Mouse (Mus musculus) heart, embryonic 13.5 days (tissue): ENCODE measurements at regions not wholly inside any gene's neighbourhood (a gene's known extent, or its start where the extent isn't known, plus 50 kb on each side); places are given as distances from the start of the nearest gene placed in this dataset.

ENCODE experiments used
- ATAC-seq: fragments of 200-750 bp; cut with Nextera tagmentation; 2 replicates; pipeline ENCODE4 v1.8.0; 2017; ENCODE audit warnings: moderate TSS enrichment; ENCODE audit not compliant: insufficient number of reproducible peaks, low FRiP score, low TSS enrichment; ENCODE audit errors: extremely low read depth
- H3K27ac ChIP-seq: fragments of 300-500 bp; sonication (generic); replicated peaks from 2 replicates; pipeline ENCODE4 v1.5.1; 2015; ENCODE audit warnings: moderate library complexity, mild to moderate bottlenecking, inconsistent platforms
- H3K27me3 ChIP-seq: fragments of 300-500 bp; sonication (generic); replicated peaks from 2 replicates; pipeline ENCODE4 v1.6.1; 2015; ENCODE audit warnings: mild to moderate bottlenecking, inconsistent platforms
- H3K36me3 ChIP-seq: fragments of 300-500 bp; sonication (generic); 2 replicates; pipeline ENCODE4 v1.6.1; 2015; ENCODE audit warnings: mild to moderate bottlenecking, inconsistent platforms
- H3K4me1 ChIP-seq: fragments of 300-500 bp; sonication (generic); 2 replicates; pipeline ENCODE4 v1.6.1; 2015; ENCODE audit warnings: inconsistent platforms
- H3K4me2 ChIP-seq: fragments of 300-500 bp; sonication (generic); 2 replicates; pipeline ENCODE4 v1.6.1; 2015; ENCODE audit warnings: inconsistent platforms, mild to moderate bottlenecking, moderate library complexity
- H3K4me3 ChIP-seq: fragments of 300-500 bp; sonication (generic); 2 replicates; pipeline ENCODE4 v1.5.1; 2015; ENCODE audit warnings: moderate library complexity, mild to moderate bottlenecking, inconsistent platforms
- H3K9ac ChIP-seq: fragments of 300-500 bp; sonication (generic); 2 replicates; pipeline ENCODE4 v1.6.1; 2015; ENCODE audit warnings: inconsistent platforms, mild to moderate bottlenecking, moderate library complexity
- H3K9me3 ChIP-seq: fragments of 300-500 bp; sonication (generic); 2 replicates; pipeline ENCODE4 v1.6.1; 2016; ENCODE audit warnings: inconsistent platforms
- WGBS: fragments of 180-500 bp; shearing (Covaris S2); methylation state at CpG from one replicate; pipeline ENCODE4 v1.1.7; 2015; ENCODE audit warnings: mixed read lengths; 5-methylcytosine and 5-hydroxymethylcytosine counted together

DNA sequence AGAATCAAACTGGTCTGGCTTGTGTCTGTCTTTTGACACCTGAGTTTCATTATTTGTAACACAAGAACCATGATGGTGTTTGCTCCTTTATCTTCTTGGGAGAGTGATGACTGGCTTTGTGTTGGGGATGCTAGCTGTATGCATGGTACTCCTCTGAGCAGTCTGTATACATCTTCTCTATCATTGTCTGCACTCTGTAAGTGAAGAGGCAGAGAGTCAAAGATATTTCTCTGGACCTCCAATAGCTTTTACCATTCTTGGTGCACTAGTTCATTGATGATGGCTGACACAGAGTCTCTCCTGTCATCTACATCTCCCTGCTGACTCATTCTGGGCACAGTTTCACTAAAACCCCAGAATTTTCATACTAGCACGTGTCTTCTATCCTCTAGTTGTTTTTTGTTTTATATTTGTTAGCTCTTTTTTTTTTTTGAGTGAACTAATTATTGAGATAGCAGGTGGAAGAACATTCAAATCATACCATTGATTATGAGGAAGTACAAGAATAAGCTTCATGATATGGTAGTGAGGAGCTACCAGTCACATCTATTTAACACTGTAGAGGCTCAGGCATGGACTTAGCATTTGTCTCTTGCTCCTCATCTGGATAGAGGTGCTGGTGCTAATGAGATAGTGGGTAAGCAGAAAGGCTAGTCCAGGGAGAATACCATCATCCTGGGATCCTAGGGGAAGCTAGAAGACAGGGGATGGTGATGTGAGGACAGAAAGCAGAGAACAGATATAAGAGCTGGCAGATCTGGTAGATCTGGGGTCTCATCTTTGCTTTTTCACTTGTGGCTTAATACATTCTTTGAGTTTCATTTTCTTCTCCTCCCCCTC lies 1402.9 kb upstream of the A1bg start:
- Histone ChIP-seq H3K9ac (no peak overlapping the region), H3K4me2 (no peak overlapping the region), H3K27ac (no peak overlapping the region), H3K4me3 (no peak overlapping the region), H3K9me3 (no peaks in the 10 kb centered on the region), H3K4me1 (peaks cover 30% of the 10 kb centered on the region), H3K36me3 (no peaks in the 10 kb centered on the region), H3K27me3 (no peaks in the 10 kb centered on the region)
- WGBS, result 84% methylated on average over 1 of the region's 1 CpGs
- no peak for ATAC-seq

DNA sequence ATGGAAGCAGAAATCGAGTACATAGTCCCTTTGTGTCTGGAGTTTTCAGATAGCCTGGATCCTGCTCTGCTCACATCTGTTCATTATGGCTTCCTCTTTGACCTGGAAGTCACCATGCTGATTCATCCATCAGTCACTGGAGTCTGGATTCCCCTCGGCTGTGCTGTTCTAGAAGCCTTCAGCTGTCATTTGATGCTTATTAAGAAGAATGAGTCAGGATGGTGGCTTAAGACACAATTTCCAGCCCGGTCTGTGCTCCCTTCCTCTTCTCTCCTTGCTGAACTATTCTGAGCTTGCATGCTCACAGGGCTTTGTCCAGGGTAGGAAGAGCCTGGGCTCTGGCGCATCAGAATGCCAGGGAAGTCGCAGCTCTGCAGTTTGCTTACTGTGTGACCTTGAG lies 1398.2 kb upstream of the A1bg start:
- Histone ChIP-seq H3K36me3 (no peaks in the 10 kb centered on the region), H3K4me2 (no peak overlapping the region), H3K27ac (no peak overlapping the region), H3K27me3 (no peaks in the 10 kb centered on the region), H3K4me3 (no peak overlapping the region), H3K9me3 (no peaks in the 10 kb centered on the region), H3K4me1 (no peaks in the 10 kb centered on the region), H3K9ac (no peak overlapping the region)
- WGBS, result 54% methylated on average over 5 of the region's 5 CpGs
- ATAC-seq, result no peak

- 58% methylated on average over 2 of the region's 2 CpGs for WGBS
- H3K4me3 ChIP-seq, result no peak overlapping the region
- no peak overlapping the region for H3K9ac ChIP-seq
- H3K4me2 ChIP-seq, result no peak overlapping the region
- H3K36me3 ChIP-seq, result no peaks in the 10 kb centered on the region
- no peaks in the 10 kb centered on the region for H3K4me1 ChIP-seq
- no peak for ATAC-seq
- no peaks in the 10 kb centered on the region for H3K27me3 ChIP-seq
- no peaks in the 10 kb centered on the region for H3K9me3 ChIP-seq
- no peak overlapping the region for H3K27ac ChIP-seq
Measured at GRCm38 (mm10) chr15:62314449-62314848, 1391.6 kb upstream of the A1bg start.

- H3K4me1 ChIP-seq, result no peaks in the 10 kb centered on the region
- H3K9me3 ChIP-seq, result no peaks in the 10 kb centered on the region
- H3K4me2 ChIP-seq, result no peak overlapping the region
- no peak overlapping the region for H3K4me3 ChIP-seq
- H3K9ac ChIP-seq, result no peak overlapping the region
- 82% methylated on average over 3 of the region's 3 CpGs for WGBS
- no peaks in the 10 kb centered on the region for H3K36me3 ChIP-seq
- no peak for ATAC-seq
- no peaks in the 10 kb centered on the region for H3K27me3 ChIP-seq
- no peak overlapping the region for H3K27ac ChIP-seq
Measured at GRCm38 (mm10) chr15:62302233-62302632, 1379.4 kb upstream of the A1bg start.

DNA sequence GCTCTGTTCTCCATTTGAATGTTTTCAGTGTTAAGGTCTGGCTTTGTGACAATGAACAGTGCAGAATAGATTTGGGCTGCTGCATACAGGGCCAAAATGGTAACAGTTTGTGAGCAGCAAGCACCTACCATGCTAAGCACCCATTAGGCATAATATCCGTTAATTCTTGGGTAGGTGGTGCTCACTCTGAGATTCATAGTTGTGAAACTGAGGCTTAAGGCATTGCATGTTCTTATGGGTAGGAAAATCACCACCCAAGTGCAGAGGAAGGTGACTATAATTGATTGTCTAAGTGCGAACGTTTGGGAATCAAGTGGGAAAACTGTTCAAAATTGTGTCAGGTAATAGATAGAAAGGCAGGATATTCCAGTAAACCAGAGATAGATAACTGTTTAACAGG lies 1378.8 kb upstream of the A1bg start:
- H3K27me3 ChIP-seq, result no peaks in the 10 kb centered on the region
- H3K4me2 ChIP-seq, result no peak overlapping the region
- H3K4me3 ChIP-seq, result no peak overlapping the region
- no peak overlapping the region for H3K27ac ChIP-seq
- no peaks in the 10 kb centered on the region for H3K36me3 ChIP-seq
- no peak for ATAC-seq
- WGBS, result 87% methylated on average over 3 of the region's 3 CpGs
- H3K9ac ChIP-seq, result no peak overlapping the region
- H3K9me3 ChIP-seq, result no peaks in the 10 kb centered on the region
- H3K4me1 ChIP-seq, result no peaks in the 10 kb centered on the region

DNA sequence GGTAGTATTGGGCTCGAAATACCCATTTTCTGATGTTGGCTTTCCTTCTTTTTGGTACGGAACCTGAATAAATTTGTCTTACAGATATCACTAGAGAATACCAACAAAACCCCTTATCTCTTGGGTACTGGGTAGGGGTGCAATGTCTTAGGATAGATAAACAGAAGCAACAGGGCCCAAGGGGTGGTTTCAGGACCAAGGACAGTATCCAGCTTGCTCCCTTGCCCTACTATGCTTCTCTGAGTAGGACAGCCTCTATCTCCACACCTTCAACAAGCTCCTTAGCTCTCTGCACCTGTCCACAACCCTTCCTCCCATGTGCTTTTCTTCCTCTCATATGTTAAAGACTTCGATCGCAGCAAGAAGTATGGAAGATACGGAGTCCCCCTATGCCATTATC lies 1374.3 kb upstream of the A1bg start:
- WGBS, result 77% methylated on average over 5 of the region's 5 CpGs
- Histone ChIP-seq H3K9me3 (no peaks in the 10 kb centered on the region), H3K36me3 (no peaks in the 10 kb centered on the region), H3K9ac (no peak overlapping the region), H3K27me3 (no peaks in the 10 kb centered on the region), H3K4me1 (peaks cover 13% of the 10 kb centered on the region), H3K4me3 (no peak overlapping the region), H3K27ac (no peak overlapping the region), H3K4me2 (no peak overlapping the region)
- no peak for ATAC-seq

- H3K9me3 ChIP-seq, result no peaks in the 10 kb centered on the region
- H3K4me2 ChIP-seq, result peak overlapping the region; percentile 31
- ATAC-seq, result no peak
- no peak overlapping the region for H3K27ac ChIP-seq
- no peaks in the 10 kb centered on the region for H3K36me3 ChIP-seq
- H3K9ac ChIP-seq, result 0 out of 2 replicates have a peak overlapping the region, but pooled peaks have one; percentile 37
- 35% methylated on average over 8 of the region's 8 CpGs for WGBS
- no peaks in the 10 kb centered on the region for H3K27me3 ChIP-seq
- H3K4me3 ChIP-seq, result no peak overlapping the region
- H3K4me1 ChIP-seq, result peaks cover 13% of the 10 kb centered on the region
Measured at GRCm38 (mm10) chr15:62295233-62295927, 1372.6 kb upstream of the A1bg start.

- Histone ChIP-seq H3K9ac (0 out of 2 replicates have a peak overlapping the region, but pooled peaks have one; percentile 37), H3K36me3 (no peaks in the 10 kb centered on the region), H3K27ac (no peak overlapping the region), H3K4me3 (no peak overlapping the region), H3K4me1 (peaks cover 13% of the 10 kb centered on the region), H3K4me2 (peak overlapping the region; percentile 31), H3K27me3 (no peaks in the 10 kb centered on the region), H3K9me3 (no peaks in the 10 kb centered on the region)
- 27% methylated on average over 3 of the region's 3 CpGs for WGBS
- ATAC-seq, result no peak
Measured at GRCm38 (mm10) chr15:62294786-62295185, 1372.0 kb upstream of the A1bg start.

DNA sequence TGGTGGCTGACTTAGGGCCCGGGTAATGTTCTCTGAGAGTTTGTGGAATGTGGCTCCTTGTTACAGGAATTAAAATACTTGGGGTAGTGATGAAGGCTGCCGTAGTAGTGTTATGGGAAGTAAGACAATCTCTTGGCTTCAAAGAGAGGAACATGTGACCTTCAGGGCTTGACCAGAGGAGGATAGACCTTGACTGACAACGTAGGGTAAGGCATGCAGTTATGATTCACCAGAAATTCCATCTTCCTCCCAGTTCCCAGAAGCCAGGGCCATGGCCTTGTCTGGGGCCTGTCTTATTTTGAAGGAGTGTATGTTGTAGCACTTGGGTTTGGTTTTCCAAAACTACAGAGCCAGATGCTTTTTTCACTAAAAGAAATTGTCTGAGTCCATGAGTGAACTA lies 1370.1 kb upstream of the A1bg start:
- WGBS, result 67% methylated on average over 3 of the region's 3 CpGs
- Histone ChIP-seq H3K27ac (no peak overlapping the region), H3K27me3 (no peaks in the 10 kb centered on the region), H3K4me1 (peaks cover 13% of the 10 kb centered on the region), H3K9me3 (no peaks in the 10 kb centered on the region), H3K9ac (no peak overlapping the region), H3K36me3 (no peaks in the 10 kb centered on the region), H3K4me2 (no peak overlapping the region), H3K4me3 (no peak overlapping the region)
- ATAC-seq, result no peak

- WGBS, result 83% methylated on average over 4 of the region's 4 CpGs
- Histone ChIP-seq H3K36me3 (no peaks in the 10 kb centered on the region), H3K4me1 (peaks cover 19% of the 10 kb centered on the region), H3K4me3 (no peak overlapping the region), H3K27ac (no peak overlapping the region), H3K9ac (no peak overlapping the region), H3K27me3 (no peaks in the 10 kb centered on the region), H3K4me2 (no peak overlapping the region), H3K9me3 (no peaks in the 10 kb centered on the region)
- ATAC-seq, result no peak
Measured at GRCm38 (mm10) chr15:62290687-62291086, 1367.9 kb upstream of the A1bg start.

DNA sequence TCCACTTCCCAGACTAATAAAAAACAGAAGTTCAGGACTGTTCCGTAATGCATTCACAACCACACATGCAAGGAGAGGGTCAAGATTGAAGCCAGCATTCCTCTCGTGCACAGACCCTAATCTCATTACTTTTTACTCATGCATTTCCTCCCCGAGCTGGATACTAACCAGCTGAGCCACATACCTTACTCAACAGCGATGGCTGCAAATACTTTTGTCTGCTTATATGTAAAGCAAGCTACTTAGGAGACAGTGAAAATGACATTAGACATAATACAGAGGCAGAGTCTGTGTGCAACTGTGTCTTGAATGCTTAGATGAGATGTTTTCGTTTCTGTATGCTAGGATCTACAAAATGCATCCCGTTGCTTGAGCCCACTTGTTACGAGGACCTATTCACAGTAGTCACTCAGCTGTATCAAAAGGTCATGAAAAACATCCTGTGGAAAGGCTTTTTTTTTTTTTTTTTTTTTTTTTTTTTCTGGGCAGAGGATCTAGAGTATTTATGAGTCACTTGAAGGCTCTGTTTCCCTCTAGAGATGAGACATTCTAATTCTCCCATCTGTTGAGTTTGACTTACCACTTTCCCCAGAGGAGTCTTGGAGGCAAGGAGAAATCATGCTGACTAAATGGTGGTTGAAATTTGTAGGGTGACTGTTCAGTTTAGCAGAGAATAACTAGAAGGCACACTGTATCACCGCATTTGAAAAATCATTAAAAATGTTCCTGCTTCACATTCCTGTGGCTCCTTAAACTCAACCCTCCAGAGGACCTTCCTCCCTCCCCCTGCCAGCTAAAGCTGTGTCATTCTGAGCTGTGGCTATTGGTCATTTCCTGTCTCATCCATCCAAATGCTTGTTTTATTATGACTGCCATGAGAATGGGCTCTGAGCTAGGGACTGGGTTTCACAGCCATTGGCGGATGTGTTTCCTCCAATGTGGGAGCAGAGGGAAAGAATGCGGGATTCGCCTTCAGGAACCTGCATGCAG lies 1364.1 kb upstream of the A1bg start:
- 48% methylated on average over 11 of the region's 11 CpGs for WGBS
- peak overlapping the region; percentile 54 for H3K27ac ChIP-seq
- H3K4me2 ChIP-seq, result no peak overlapping the region
- no peak for ATAC-seq
- no peaks in the 10 kb centered on the region for H3K36me3 ChIP-seq
- H3K9me3 ChIP-seq, result no peaks in the 10 kb centered on the region
- H3K9ac ChIP-seq, result no peak overlapping the region
- peaks cover 24% of the 10 kb centered on the region for H3K4me1 ChIP-seq
- H3K27me3 ChIP-seq, result no peaks in the 10 kb centered on the region
- no peak overlapping the region for H3K4me3 ChIP-seq
